Mouse (Mus musculus) heart, postnatal 4 days (tissue): ENCODE results near the gene Msrb3. TPM values are rescaled to one million over a fixed set of nuclear protein-coding genes. Genes with fewer than 3 reads are reported as not detected.

Experiments
- DNase-seq: peaks from one replicate; pipeline ENCODE4 v3.0.0; 2021
- total RNA-seq, 2 experiments: library from RNA; stranded (reverse); gene quantifications; 2 replicates each; pipeline ENCODE4 v1.2.3; 2021

Msrb3 gene
- total RNA-seq, 2 experiments from 2014 or later: 154 to 177 TPM

DNA sequence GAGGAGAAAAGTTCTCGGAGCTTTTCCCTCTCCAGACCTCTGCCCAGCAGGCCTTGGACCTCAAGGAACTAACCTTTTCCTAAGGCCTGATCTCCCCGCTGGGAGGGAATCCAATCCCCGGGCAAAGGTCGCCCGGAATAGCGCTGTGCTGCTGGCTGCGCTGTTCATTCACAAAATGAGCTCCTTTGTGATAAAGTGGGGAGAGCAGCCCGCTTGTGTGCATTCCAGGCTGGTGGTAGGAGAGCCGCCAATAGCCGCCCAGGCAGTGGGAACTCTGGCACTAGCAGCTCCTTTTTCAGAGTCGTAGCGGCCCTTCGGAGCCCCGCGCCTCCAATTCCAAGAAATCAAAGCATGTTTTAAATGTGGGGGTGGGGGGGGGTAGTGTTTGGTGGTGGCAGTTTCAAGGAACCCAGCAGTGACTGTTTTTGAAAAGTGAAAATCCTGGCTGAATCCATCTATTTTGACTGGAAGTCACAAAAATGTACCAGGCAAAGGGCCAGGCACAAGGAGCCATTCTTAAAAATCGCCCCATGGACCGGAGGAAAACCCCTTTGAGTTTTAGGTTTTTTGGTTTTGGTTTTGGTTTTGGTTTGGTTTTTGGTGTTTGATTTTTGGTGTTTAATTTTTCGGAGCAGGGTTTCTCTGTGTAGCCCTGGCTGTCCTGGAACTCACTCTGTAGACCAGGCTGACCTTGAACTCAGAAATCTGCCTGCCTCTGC is 153.6 kb downstream of the Msrb3 start:
- DNase-seq: peak; percentile 76

- DNase-seq: no peak
These were observed 154.3 kb downstream of the Msrb3 start for GRCm38 (mm10) chr10:120744441-120745137.

- DNase-seq: no peak
These were observed 162.3 kb downstream of the Msrb3 start for GRCm38 (mm10) chr10:120736508-120737069.

DNA sequence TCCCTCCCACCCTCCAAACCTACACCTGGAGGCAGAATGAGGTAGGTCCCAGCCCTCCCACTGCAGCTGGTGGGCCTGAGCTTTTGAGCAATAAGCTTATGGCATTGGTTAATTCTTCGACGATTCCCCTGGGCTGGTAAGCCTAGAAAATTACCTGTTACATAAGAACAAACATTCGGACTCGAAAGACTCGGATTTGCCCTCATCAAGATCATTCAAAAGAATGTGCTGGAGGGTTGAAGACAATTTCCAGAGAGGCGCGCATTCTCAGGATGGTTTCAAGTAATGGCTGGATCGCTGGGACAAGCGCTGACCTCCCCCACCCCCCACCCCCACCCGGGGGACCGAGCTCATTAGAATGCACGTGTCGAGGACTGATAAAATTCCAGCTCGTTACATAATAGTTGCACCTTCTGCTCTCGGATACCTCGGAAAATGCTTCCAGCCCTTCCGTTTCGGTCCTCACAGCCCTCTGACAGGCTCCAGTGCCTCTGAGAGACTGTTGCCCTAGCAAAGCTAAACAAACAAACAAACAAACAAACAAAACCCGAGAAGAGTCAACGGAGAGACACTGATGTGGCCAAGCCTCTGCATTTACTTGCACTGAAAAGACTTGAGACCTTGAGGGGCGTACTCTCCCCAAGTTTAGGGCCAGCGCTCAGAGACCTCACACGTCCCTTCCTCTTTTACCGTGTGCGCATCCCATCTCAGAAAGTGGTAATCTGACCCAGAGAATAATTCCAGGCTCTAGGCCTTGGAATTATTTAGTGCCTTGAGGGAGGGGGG is 163.0 kb downstream of the Msrb3 start:
- DNase-seq: no peak

DNA sequence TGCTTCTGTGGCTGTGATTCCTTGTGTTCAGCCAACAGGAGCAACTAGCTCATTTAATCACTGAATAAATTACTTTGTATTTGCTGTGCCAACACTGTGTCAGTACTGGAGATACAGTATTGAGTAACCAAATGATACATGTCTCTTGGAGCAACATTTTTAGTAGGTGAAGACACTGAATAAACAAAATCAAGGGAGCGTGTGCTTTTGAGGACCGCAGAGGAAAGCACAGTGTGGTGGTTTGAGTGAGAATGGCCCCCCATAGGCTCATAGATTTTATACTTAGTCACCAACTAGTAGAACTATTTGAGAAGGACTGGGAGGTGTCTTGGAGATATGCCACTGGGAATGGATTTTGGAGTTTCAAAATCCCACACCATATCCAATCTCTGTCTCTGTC is 164.5 kb downstream of the Msrb3 start:
- no peak for DNase-seq

Other genes with a start within 250 kb of the Msrb3 start
- 10 to 100 TPM; 14.4 to 17.1 TPM for gene Lemd3, start 80.2 kb upstream of the Msrb3 start, total RNA-seq
- gene Wif1, start 134.9 kb upstream of the Msrb3 start, total RNA-seq: 1 to 10 TPM; 4.6 to 5.9 TPM